Mouse (Mus musculus) lung, postnatal 36 days (tissue): ENCODE data around the gene Rhbdf2.
"Not testable (repeated sequence)": the region's sequence is repeated elsewhere in the genome, so short reads cannot be mapped to it uniquely, and the experiment has no call there.

Experiments
- DNase-seq: peaks from one replicate; pipeline ENCODE4 v3.0.0; 2022; ENCODE audit warnings: mixed read lengths

Rhbdf2 gene

GRCm38 (mm10) chr11:116626299-116627071 lies at the start of gene Rhbdf2:
Rhbdf2 (minus strand) TSS chr11:116627019.
- DNase-seq = no peak

- DNase-seq = no peak
Observed at GRCm38 (mm10) chr11:116676175-116676976, 49.6 kb upstream of the Rhbdf2 start.

- not testable (repeated sequence) for DNase-seq
Observed at GRCm38 (mm10) chr11:116675429-116675828, 48.6 kb upstream of the Rhbdf2 start.

GRCm38 (mm10) chr11:116674616-116675379 lies 48.0 kb upstream of the Rhbdf2 start:
- DNase-seq = no peak

- DNase-seq = no peak
Observed at GRCm38 (mm10) chr11:116673410-116673809, 46.6 kb upstream of the Rhbdf2 start.

GRCm38 (mm10) chr11:116672595-116672994 lies 45.8 kb upstream of the Rhbdf2 start:
- DNase-seq = no peak

- DNase-seq = no peak
Observed at GRCm38 (mm10) chr11:116671845-116672434, 45.1 kb upstream of the Rhbdf2 start.

GRCm38 (mm10) chr11:116671112-116671844 lies 44.5 kb upstream of the Rhbdf2 start:
- DNase-seq = peak; percentile 98

GRCm38 (mm10) chr11:116670386-116670785 lies 43.6 kb upstream of the Rhbdf2 start:
- DNase-seq = no peak

- DNase-seq = no peak
Observed at GRCm38 (mm10) chr11:116669787-116670365, 43.1 kb upstream of the Rhbdf2 start.

GRCm38 (mm10) chr11:116669316-116669715 lies 42.5 kb upstream of the Rhbdf2 start:
- DNase-seq = no peak

GRCm38 (mm10) chr11:116668839-116669238 lies 42.0 kb upstream of the Rhbdf2 start:
- no peak for DNase-seq

GRCm38 (mm10) chr11:116668381-116668825 lies 41.6 kb upstream of the Rhbdf2 start:
- DNase-seq = no peak

GRCm38 (mm10) chr11:116667930-116668329 lies 41.1 kb upstream of the Rhbdf2 start:
- no peak for DNase-seq

GRCm38 (mm10) chr11:116667012-116667411 lies 40.2 kb upstream of the Rhbdf2 start:
- DNase-seq = not testable (repeated sequence)

GRCm38 (mm10) chr11:116666566-116666965 lies 39.7 kb upstream of the Rhbdf2 start:
- DNase-seq = peak; percentile 81

- no peak for DNase-seq
Observed at GRCm38 (mm10) chr11:116665289-116665688, 38.5 kb upstream of the Rhbdf2 start.

GRCm38 (mm10) chr11:116661948-116662377 lies 35.1 kb upstream of the Rhbdf2 start:
- no peak for DNase-seq

- DNase-seq = no peak
Observed at GRCm38 (mm10) chr11:116661291-116661947, 34.6 kb upstream of the Rhbdf2 start.

- no peak for DNase-seq
Observed at GRCm38 (mm10) chr11:116660181-116660580, 33.4 kb upstream of the Rhbdf2 start.
